Mouse (Mus musculus) liver, adult 2 months (tissue): Measurements from ENCODE around the gene Tmem132d. TPM values are rescaled to one million over a fixed set of nuclear protein-coding genes. Genes with fewer than 3 reads are reported as not detected.

Experiments
- DNase-seq: peaks from one replicate; pipeline ENCODE4 v3.0.0-alpha.2; 2011; ENCODE audit warnings: low read depth, low spot score; ENCODE audit errors: extremely low read depth
- H3K27ac ChIP-seq: fragments of 200-500 bp; replicated peaks from 2 replicates; pipeline ENCODE4 v1.5.1; 2012; ENCODE audit warnings: low read depth, mild to moderate bottlenecking, control low read depth, inconsistent platforms, low read length; ENCODE audit not compliant: insufficient read depth
- H3K27me3 ChIP-seq: fragments of 200-500 bp; 2 replicates; pipeline ENCODE4 v1.6.1; 2012; ENCODE audit warnings: mild to moderate bottlenecking, moderate library complexity, low read length, inconsistent platforms; ENCODE audit not compliant: control insufficient read depth, insufficient read depth
- H3K36me3 ChIP-seq: fragments of 200-500 bp; 2 replicates; pipeline ENCODE4 v1.6.1; 2012; ENCODE audit warnings: low read length, inconsistent platforms; ENCODE audit not compliant: control insufficient read depth, insufficient read depth
- H3K4me1 ChIP-seq: fragments of 200-500 bp; 2 replicates; pipeline ENCODE4 v1.6.1; 2011; ENCODE audit warnings: low read length; ENCODE audit not compliant: control insufficient read depth, insufficient read depth
- H3K4me3 ChIP-seq: fragments of 200-500 bp; 2 replicates; pipeline ENCODE4 v1.5.1; 2011; ENCODE audit warnings: low read depth, mild to moderate bottlenecking, control low read depth, low read length, moderate library complexity; ENCODE audit not compliant: insufficient read depth
- H3K79me2 ChIP-seq: fragments of 200-500 bp; 2 replicates; pipeline ENCODE4 v1.6.1; 2012; ENCODE audit warnings: inconsistent platforms, mild to moderate bottlenecking, low read length, moderate library complexity; ENCODE audit not compliant: control insufficient read depth, insufficient read depth
- H3K9ac ChIP-seq: fragments of 200-500 bp; 2 replicates; pipeline ENCODE4 v1.6.1; 2012; ENCODE audit warnings: low read depth, mild to moderate bottlenecking, control low read depth, inconsistent platforms, low read length
- CTCF ChIP-seq: fragments of 200-500 bp; IDR thresholded peaks from 2 replicates; pipeline ENCODE4 v1.5.1; 2011; ENCODE audit warnings: low read depth, low read length, control low read depth
- POLR2A ChIP-seq: fragments of 200-500 bp; IDR thresholded peaks from 2 replicates; pipeline ENCODE4 v1.6.1; 2011; ENCODE audit warnings: low read length, control low read depth; ENCODE audit not compliant: insufficient read depth; ENCODE audit errors: extremely low read depth
- whole genome bisulfite sequencing: fragments of 180-500 bp; shearing (Covaris S2); methylation state at CpG from one replicate; pipeline ENCODE4 v1.1.7; 2018; 5-methylcytosine and 5-hydroxymethylcytosine counted together
- polyA plus RNA-seq: library from polyadenylated mRNA; depleted of rRNA; stranded (reverse); fragments of >200 nt; gene quantifications from 2 replicates; pipeline ENCODE4 v1.2.3, GENCODE M21; 2012; rRNA removed
- total RNA-seq: library from RNA; depleted of rRNA; stranded (reverse); fragments of >200 nt; gene quantifications from 2 replicates; pipeline ENCODE4 v1.2.3, GENCODE M21; 2014; rRNA removed

Gene Tmem132d
- total and polyA plus RNA-seq, 2 experiments, result not detected

- WGBS, result 89% methylated on average over 16 of the region's 16 CpGs
- DNase-seq, result no peak
- H3K27ac ChIP-seq, result no peak overlapping the region
- TF ChIP-seq CTCF, result no peak
- no peak for TF ChIP-seq POLR2A
- no peaks in the 10 kb centered on the region for H3K27me3 ChIP-seq
- no peaks in the 10 kb centered on the region for H3K4me1 ChIP-seq
- no peaks in the 10 kb centered on the region for H3K36me3 ChIP-seq
- no peaks in the 10 kb centered on the region for H3K79me2 ChIP-seq
- H3K4me3 ChIP-seq, result no peak overlapping the region
- H3K9ac ChIP-seq, result no peak overlapping the region
Observed at GRCm38 (mm10) chr5:127741331-127741730, 691.5 kb downstream of the Tmem132d start.

Other genes starting within 250 kb of the Tmem132d start
- gene Fzd10, start 167.8 kb upstream of the Tmem132d start, total RNA-seq, result 0.07 TPM in 1 of 2 replicates, not detected in the other
- gene Fzd10, start 167.8 kb upstream of the Tmem132d start, polyA plus RNA-seq, result not detected in 2 replicates